Mouse (Mus musculus) forebrain, embryonic 16.5 days (tissue): ENCODE results near the gene Megf11. TPM values are rescaled to one million over a fixed set of nuclear protein-coding genes. Genes with fewer than 3 reads are reported as not detected.

ENCODE experiments used
- ATAC-seq: fragments of 200-750 bp; cut with Nextera tagmentation; 2 replicates; pipeline ENCODE4 v1.8.0; 2017; ENCODE audit warnings: mild to moderate bottlenecking, moderate library complexity
- H3K27ac ChIP-seq: fragments of 300-500 bp; sonication (generic); 2 replicates; pipeline ENCODE4 v1.5.1; 2014; ENCODE audit warnings: low read length, control low read depth
- H3K27me3 ChIP-seq: fragments of 300-500 bp; sonication (generic); replicated peaks from 2 replicates; pipeline ENCODE4 v1.6.1; 2014; ENCODE audit warnings: low read length; ENCODE audit not compliant: control insufficient read depth, insufficient read depth
- H3K36me3 ChIP-seq: fragments of 300-500 bp; sonication (generic); 2 replicates; pipeline ENCODE4 v1.6.1; 2014; ENCODE audit not compliant: control insufficient read depth, insufficient read depth
- H3K4me1 ChIP-seq: fragments of 300-500 bp; sonication (generic); replicated peaks from 2 replicates; pipeline ENCODE4 v1.6.1; 2014; ENCODE audit warnings: low read length; ENCODE audit not compliant: control insufficient read depth, insufficient read depth
- H3K4me2 ChIP-seq: fragments of 300-500 bp; sonication (generic); 2 replicates; pipeline ENCODE4 v1.6.1; 2014; ENCODE audit warnings: mild to moderate bottlenecking, low read length, control low read depth
- H3K4me3 ChIP-seq: fragments of 300-500 bp; sonication (generic); replicated peaks from 2 replicates; pipeline ENCODE4 v1.5.1; 2014; ENCODE audit warnings: mild to moderate bottlenecking, low read length, control low read depth
- H3K9ac ChIP-seq: fragments of 300-500 bp; sonication (generic); replicated peaks from 2 replicates; pipeline ENCODE4 v1.6.1; 2014; ENCODE audit warnings: low read depth, low read length, control low read depth
- H3K9me3 ChIP-seq: fragments of 300-500 bp; sonication (generic); 2 replicates; pipeline ENCODE4 v1.6.1; 2016; ENCODE audit warnings: low read length; ENCODE audit not compliant: control insufficient read depth
- whole genome bisulfite sequencing: fragments of 180-500 bp; shearing (Covaris S2); extraction: QIAGEN DNeasy Blood & Tissue Kit; methylation state at CpG from one replicate; pipeline ENCODE4 v1.1.7; 2014; 5-methylcytosine and 5-hydroxymethylcytosine counted together
- polyA plus RNA-seq: library from polyadenylated mRNA; unstranded; fragments of >200 nt; fragmentation: Nextera tagmentation; extraction: Ambion mirVana; gene quantifications from 2 replicates; pipeline ENCODE4 v1.2.1, GENCODE M21; 2015

The Megf11 gene
- polyA plus RNA-seq, 1 experiment from 2014 or later: 10.1 TPM

GRCm38 (mm10) chr9:64649892-64650291 is 264.5 kb downstream of the Megf11 start:
- H3K4me1 ChIP-seq: no peaks in the 10 kb centered on the region
- WGBS: 4% methylated on average over 2 of the region's 2 CpGs
- H3K4me2 ChIP-seq: no peak overlapping the region
- ATAC-seq: no peak
- no peak overlapping the region for H3K9ac ChIP-seq
- H3K36me3 ChIP-seq: no peaks in the 10 kb centered on the region
- no peaks in the 10 kb centered on the region for H3K27me3 ChIP-seq
- no peak overlapping the region for H3K4me3 ChIP-seq
- H3K27ac ChIP-seq: no peak overlapping the region
- no peaks in the 10 kb centered on the region for H3K9me3 ChIP-seq

- Histone ChIP-seq H3K27me3 (no peaks in the 10 kb centered on the region), H3K4me2 (no peak overlapping the region), H3K36me3 (no peaks in the 10 kb centered on the region), H3K4me1 (no peaks in the 10 kb centered on the region), H3K9ac (no peak overlapping the region), H3K27ac (no peak overlapping the region), H3K9me3 (no peaks in the 10 kb centered on the region), H3K4me3 (no peak overlapping the region)
- WGBS: 89% methylated on average over 1 of the region's 1 CpGs
- no peak for ATAC-seq
These were observed 265.8 kb downstream of the Megf11 start for GRCm38 (mm10) chr9:64651181-64651580.

DNA sequence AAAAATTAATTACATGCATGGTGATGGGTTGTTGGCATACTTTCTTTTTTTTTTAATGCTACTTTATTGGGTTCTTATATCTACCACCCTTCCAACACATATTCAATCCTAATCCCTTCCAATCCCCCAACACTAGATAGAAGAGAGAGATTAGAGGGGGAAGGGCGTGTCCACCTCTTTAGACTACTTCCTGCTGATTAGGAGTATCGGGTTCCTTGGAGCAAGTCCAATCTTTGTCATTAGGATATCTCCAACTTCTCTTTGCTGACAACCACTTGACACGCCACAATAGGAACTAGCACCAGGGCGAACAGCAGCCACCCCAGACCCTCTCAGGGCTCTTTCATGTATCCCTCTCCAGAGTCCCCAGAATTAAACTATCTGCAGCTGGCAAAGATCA is 266.3 kb downstream of the Megf11 start:
- H3K9ac ChIP-seq: no peak overlapping the region
- H3K4me3 ChIP-seq: no peak overlapping the region
- WGBS: 68% methylated on average over 4 of the region's 4 CpGs
- no peak overlapping the region for H3K27ac ChIP-seq
- no peaks in the 10 kb centered on the region for H3K4me1 ChIP-seq
- H3K9me3 ChIP-seq: no peaks in the 10 kb centered on the region
- H3K27me3 ChIP-seq: no peaks in the 10 kb centered on the region
- no peak overlapping the region for H3K4me2 ChIP-seq
- no peak for ATAC-seq
- no peaks in the 10 kb centered on the region for H3K36me3 ChIP-seq

DNA sequence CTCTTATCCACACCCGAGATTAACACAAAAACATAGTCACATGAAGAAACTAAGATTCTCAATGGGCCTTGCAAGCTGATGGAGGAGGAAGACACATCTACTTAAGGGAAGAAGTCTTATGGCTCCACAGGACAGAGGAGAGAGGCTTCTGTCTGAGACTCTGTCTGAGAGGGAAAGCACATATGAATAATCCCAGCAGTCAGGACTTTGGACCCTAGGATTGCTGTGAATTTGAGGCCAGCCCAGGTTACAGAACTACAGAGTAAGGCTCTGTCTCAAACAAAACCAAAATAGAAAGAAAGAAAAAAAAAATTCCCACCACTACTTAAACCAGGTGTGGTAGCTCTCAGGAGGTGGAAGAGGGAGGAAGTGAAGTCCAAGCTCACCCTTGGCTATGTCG is 266.7 kb downstream of the Megf11 start:
- Histone ChIP-seq H3K27me3 (no peaks in the 10 kb centered on the region), H3K9me3 (no peaks in the 10 kb centered on the region)

GRCm38 (mm10) chr9:64652841-64653361 is 267.5 kb downstream of the Megf11 start:
- H3K27me3 ChIP-seq: no peaks in the 10 kb centered on the region
- H3K9me3 ChIP-seq: no peaks in the 10 kb centered on the region
- no peak overlapping the region for H3K4me3 ChIP-seq
- no peak overlapping the region for H3K4me2 ChIP-seq
- 76% methylated on average over 10 of the region's 10 CpGs for WGBS
- no peak overlapping the region for H3K9ac ChIP-seq
- no peaks in the 10 kb centered on the region for H3K36me3 ChIP-seq
- H3K27ac ChIP-seq: no peak overlapping the region
- ATAC-seq: no peak
- no peaks in the 10 kb centered on the region for H3K4me1 ChIP-seq

More for the DNA sequence above, 266.7 kb downstream of the Megf11 start:
- WGBS: 53% methylated on average over 2 of the region's 2 CpGs
- Histone ChIP-seq H3K4me1 (no peaks in the 10 kb centered on the region), H3K4me3 (no peak overlapping the region), H3K36me3 (no peaks in the 10 kb centered on the region), H3K9ac (no peak overlapping the region), H3K27ac (no peak overlapping the region), H3K4me2 (no peak overlapping the region)
- ATAC-seq: no peak

DNA sequence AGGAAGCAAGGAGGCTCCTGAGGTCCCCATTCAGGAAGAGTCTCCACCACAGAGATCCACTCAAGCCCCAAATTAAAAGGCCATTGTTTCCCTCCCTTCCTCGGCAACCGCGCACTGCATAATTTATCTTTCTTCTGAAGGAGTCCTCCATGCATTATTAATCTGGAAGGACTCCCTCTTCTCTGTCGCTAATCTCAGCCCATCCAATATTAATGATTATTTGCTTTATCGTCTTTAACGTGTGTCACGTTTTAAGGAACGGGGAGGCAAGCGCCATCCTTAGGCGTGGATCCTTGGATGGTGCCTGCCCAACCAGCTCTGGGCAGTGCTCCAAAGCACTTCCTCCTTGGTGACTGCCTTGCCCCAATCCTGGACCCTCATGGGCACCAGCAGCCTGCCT is 269.3 kb downstream of the Megf11 start:
- 67% methylated on average over 10 of the region's 10 CpGs for WGBS
- no peaks in the 10 kb centered on the region for H3K27me3 ChIP-seq
- no peaks in the 10 kb centered on the region for H3K36me3 ChIP-seq
- no peak for ATAC-seq
- no peaks in the 10 kb centered on the region for H3K4me1 ChIP-seq
- no peak overlapping the region for H3K4me3 ChIP-seq
- H3K4me2 ChIP-seq: no peak overlapping the region
- H3K27ac ChIP-seq: no peak overlapping the region
- H3K9me3 ChIP-seq: no peaks in the 10 kb centered on the region
- no peak overlapping the region for H3K9ac ChIP-seq

DNA sequence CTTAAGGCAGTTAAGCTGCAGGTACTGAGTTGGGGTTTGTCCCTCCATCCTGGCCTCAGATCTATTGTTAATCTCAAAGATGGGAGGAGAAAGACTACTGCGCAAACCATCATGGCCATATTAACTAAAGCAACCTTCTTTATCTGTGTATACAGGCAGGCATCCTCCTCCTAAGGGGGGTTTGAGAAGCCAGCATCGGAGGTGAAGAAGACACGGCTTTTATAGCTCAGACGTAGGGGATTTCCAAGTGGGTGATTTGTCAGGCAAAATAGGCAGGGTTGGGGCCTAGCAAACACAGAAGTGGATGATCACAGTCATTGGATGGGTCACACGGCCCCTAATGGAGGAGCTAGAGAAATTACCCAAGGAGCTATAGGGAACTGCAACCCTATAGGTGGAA is 271.2 kb downstream of the Megf11 start:
- Histone ChIP-seq H3K9me3 (no peaks in the 10 kb centered on the region), H3K36me3 (no peaks in the 10 kb centered on the region), H3K9ac (no peak overlapping the region), H3K27ac (no peak overlapping the region), H3K4me2 (no peak overlapping the region), H3K4me3 (no peak overlapping the region), H3K27me3 (no peaks in the 10 kb centered on the region), H3K4me1 (no peaks in the 10 kb centered on the region)
- no peak for ATAC-seq
- WGBS: 90% methylated on average over 5 of the region's 5 CpGs

- no peak overlapping the region for H3K27ac ChIP-seq
- no peak overlapping the region for H3K4me2 ChIP-seq
- no peaks in the 10 kb centered on the region for H3K9me3 ChIP-seq
- H3K27me3 ChIP-seq: no peaks in the 10 kb centered on the region
- WGBS: 65% methylated on average over 7 of the region's 7 CpGs
- H3K4me1 ChIP-seq: peaks cover 6% of the 10 kb centered on the region; the same call in 1 of the 2 replicates
- no peak overlapping the region for H3K9ac ChIP-seq
- no peaks in the 10 kb centered on the region for H3K36me3 ChIP-seq
- no peak overlapping the region for H3K4me3 ChIP-seq
- no peak for ATAC-seq
These were observed 274.8 kb downstream of the Megf11 start for GRCm38 (mm10) chr9:64660222-64660621.

DNA sequence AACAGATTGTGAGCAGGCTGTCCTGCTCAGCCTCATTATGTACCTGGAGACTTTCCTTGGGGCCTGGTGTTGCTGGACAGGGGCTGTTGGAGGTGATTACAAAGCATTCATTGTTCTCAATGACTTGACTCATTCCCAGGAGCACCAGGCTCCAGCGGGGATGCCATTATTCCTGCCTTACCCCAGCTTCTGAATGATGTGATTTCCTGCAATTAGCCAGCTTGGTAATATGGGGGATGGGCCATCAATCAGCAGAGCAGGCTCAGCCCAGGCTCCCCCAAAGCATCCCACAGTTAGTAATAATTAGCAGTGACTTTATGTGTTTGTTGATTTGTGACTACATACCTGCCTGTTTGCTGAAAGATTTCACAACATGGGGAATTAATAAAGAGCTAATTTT is 279.2 kb downstream of the Megf11 start:
- no peaks in the 10 kb centered on the region for H3K27me3 ChIP-seq
- peaks cover 6% of the 10 kb centered on the region; the same call in 1 of the 2 replicates for H3K4me1 ChIP-seq
- ATAC-seq: peak; percentile 62
- H3K4me3 ChIP-seq: no peak overlapping the region
- no peak overlapping the region for H3K4me2 ChIP-seq
- WGBS: 3% methylated on average over 1 of the region's 1 CpGs
- no peaks in the 10 kb centered on the region for H3K36me3 ChIP-seq
- H3K9me3 ChIP-seq: no peaks in the 10 kb centered on the region
- H3K27ac ChIP-seq: peak overlapping the region; percentile 8; the same call in 1 of the 2 replicates
- no peak overlapping the region for H3K9ac ChIP-seq

DNA sequence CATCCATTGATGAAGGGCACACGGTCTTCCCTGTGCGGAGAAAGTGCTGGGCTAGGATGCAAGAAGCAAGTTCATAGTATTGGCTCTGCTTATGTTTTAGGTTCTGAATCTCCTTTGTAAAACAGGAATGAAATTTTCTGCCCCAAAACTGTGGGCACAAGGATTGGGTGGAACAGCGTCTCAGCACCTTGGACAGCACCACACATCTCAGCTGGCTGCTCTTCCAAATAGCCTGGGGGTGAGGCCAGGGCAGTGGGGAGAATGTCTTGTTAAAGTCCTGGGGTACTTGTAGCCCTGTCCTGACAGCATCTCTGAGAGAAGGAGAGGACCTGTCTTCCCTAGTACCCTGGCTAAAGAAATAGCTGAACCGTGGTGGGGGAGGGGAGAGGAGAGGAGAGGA is 281.1 kb downstream of the Megf11 start:
- no peaks in the 10 kb centered on the region for H3K9me3 ChIP-seq
- no peaks in the 10 kb centered on the region for H3K36me3 ChIP-seq
- no peak for ATAC-seq
- no peaks in the 10 kb centered on the region for H3K27me3 ChIP-seq
- H3K27ac ChIP-seq: no peak overlapping the region
- no peak overlapping the region for H3K4me2 ChIP-seq
- peaks cover 6% of the 10 kb centered on the region; the same call in 1 of the 2 replicates for H3K4me1 ChIP-seq
- no peak overlapping the region for H3K9ac ChIP-seq
- WGBS: 45% methylated on average over 4 of the region's 4 CpGs
- no peak overlapping the region for H3K4me3 ChIP-seq
